Mouse (Mus musculus): Measurements from ENCODE around the gene Mtf2.
A peak's percentile ranks its signal among the peaks of the same experiment; 100 is the strongest.

Mtf2 gene

GRCm38 (mm10) chr5:108085440-108085839, 20.0 kb downstream of the Mtf2 start:
- DNase-seq: peak; percentile 11 to 17

- peak in 1 of 2 experiments; percentile 5 for DNase-seq
Observed at GRCm38 (mm10) chr5:108092731-108093130, 27.3 kb downstream of the Mtf2 start.

- no peak for DNase-seq
Observed at GRCm38 (mm10) chr5:108097676-108098075, 32.2 kb downstream of the Mtf2 start.

GRCm38 (mm10) chr5:108100196-108100595, 34.7 kb downstream of the Mtf2 start:
- peak; percentile 37 to 46 for DNase-seq

GRCm38 (mm10) chr5:108104306-108104705, 38.8 kb downstream of the Mtf2 start:
- DNase-seq: no peak

GRCm38 (mm10) chr5:108109346-108109745, 43.9 kb downstream of the Mtf2 start:
- no peak for DNase-seq

GRCm38 (mm10) chr5:108117693-108118092, 52.2 kb downstream of the Mtf2 start:
- DNase-seq: no peak

GRCm38 (mm10) chr5:108120221-108120900, 54.9 kb downstream of the Mtf2 start:
- DNase-seq: peak in 1 of 2 experiments; percentile 7

- peak in 1 of 2 experiments; percentile 61 for DNase-seq
Observed at GRCm38 (mm10) chr5:108131849-108132440, 66.5 kb downstream of the Mtf2 start.

GRCm38 (mm10) chr5:108132441-108133243, 67.2 kb downstream of the Mtf2 start, which contains the start of the genes Tmed5 and Ccdc18:
TSS of gene Tmed5 (minus strand) at chr5:108132620.
TSS of gene Ccdc18 (plus strand) at chr5:108132875.
- DNase-seq: peak; percentile 98 to 99

- no peak for DNase-seq
Observed at GRCm38 (mm10) chr5:108152592-108152991, 87.1 kb downstream of the Mtf2 start.
